Mouse (Mus musculus) frontal cortex, postnatal 36 days (tissue): Measurements from ENCODE around the gene Tex12.

Source experiments
- DNase-seq, 2 experiments: peaks; one replicate each; pipeline ENCODE4 v3.0.0; 2022; ENCODE audit warnings: low spot score in 2 of 2

The Tex12 gene

DNA sequence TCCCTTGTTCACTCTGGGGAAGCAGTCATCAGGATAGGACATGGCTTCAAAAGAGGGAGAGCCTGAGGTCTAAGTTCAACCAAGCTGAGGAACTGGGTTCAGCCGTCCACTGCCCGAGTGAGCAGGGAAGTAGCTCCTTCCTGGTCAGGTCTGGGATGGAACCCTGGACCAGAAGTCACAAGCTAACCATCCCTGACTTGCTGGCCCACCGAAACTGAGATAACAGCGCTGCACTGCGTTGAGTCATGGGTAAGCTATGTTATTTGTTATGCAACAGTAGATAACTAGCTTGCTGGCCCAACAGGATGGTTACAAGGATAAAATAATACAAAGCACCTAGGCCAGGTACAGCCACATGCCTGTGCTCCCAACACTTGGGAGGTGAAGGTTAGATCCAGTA lies 45.7 kb downstream of the Tex12 start:
- DNase-seq: no peak

DNA sequence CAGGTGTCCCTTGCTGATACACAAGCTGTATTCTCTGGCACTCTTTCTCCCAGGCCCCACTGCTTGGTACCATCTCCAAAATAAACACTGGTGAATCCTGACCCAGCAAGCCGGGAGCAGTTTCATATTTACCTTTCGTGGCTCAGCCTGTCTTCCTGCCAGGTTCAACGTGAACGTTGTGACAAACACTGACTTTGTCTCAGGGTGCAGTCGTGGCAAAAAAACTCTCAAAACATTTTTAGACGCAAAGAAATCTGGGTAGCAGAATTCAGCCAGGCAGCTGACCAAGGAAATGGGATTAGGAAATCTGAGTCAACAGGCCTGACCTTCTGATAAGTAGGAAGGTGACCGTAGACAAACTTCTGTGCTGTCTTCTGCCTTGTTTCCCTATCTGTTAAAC lies 53.6 kb downstream of the Tex12 start:
- DNase-seq: no peak
